Mouse (Mus musculus) retina, embryonic 14.5 days (tissue): ENCODE measurements at regions not wholly inside any gene's neighbourhood (a gene's known extent, or its start where the extent isn't known, plus 50 kb on each side); places are given as distances from the start of the nearest gene placed in this dataset.
A peak's percentile ranks its signal among the peaks of the same experiment; 100 is the strongest.
"Not testable (repeated sequence)": the region's sequence is repeated elsewhere in the genome, so short reads cannot be mapped to it uniquely, and the experiment has no call there.

Experiments
- DNase-seq: peaks from one replicate; pipeline ENCODE4 v3.0.0-alpha.2; 2015; ENCODE audit warnings: low spot score

DNA sequence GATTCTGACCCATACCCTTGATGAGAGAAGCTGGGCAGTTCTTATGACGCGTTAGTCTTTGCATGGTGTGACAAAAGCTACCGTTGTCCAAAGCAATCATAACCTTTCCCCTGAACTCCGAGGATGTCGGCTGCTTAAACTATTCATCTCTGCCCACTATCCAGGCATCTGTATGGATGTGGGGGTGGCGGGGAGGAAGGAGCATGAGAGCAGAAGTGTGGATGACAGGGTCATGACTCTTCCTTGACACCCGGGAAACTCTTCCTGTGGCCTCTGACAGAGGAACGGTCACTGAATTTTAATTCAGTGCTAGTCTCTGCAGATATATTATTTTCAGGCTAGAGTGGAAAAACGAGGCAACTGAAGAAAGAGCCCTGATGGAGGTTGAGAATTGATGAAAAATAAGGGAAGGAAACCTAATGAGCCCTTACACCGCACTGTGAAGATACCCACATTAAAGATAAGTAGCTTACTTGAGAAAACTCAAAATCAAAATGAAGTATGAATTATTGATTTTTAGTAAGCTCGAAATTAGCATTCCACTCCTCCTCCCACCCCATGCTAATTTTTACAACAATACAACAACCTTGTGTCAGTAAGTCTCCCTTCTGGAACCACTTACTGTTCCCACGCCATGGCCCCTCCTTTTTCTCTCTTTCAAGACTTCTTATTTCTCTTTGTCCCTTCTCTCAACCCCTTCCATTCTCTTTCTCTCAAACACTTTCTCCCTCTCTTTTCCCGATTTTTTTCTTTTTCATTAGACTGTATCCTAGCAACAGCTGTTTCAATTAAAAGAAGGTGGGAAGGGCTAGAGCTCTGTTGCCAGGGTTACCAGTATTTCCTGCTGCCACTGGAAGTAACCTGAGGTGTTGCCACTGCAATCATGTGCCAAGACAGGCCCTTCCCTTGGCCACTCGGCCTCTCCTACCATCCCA lies 206.0 kb upstream of the Gap43 start:
- no peak for DNase-seq

DNA sequence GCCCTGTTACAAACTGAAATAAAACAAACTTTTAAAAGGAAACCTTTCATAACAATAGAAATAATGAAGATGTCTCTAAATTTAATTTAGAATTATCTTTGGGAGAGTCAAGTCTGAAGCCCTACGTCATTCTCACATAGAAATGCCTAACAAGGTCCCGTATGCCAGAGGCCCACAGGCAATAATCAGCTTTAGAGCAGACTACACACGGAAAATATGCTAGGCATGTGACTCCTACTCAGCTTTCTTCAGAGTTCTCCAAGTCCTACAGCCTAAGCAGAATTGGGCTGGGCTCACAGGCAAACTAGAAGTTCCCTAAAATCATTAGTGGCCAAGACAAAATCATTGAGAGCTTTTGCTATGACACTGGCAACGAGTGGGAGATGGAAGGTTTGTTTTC lies 176.9 kb upstream of the Gap43 start:
- DNase-seq = no peak

DNA sequence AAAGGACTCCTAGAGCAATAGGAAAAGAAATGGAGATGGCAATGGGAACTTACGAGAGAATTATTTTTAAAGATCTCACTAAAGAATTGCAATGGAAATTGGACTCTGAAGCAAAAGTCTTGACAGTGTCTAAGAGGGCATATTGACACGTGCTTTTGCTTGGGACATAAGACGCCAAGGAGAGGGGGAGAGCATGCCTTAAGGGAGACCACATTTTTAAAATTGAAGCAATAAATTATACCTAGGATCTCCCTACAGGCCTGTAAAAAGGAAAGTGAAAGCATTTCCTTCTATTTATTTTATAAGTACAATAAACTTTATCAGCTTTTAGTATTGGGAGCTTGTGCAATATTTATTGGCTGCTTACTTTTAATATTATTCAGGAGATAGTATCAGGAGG lies 175.5 kb upstream of the Gap43 start:
- DNase-seq = no peak

DNA sequence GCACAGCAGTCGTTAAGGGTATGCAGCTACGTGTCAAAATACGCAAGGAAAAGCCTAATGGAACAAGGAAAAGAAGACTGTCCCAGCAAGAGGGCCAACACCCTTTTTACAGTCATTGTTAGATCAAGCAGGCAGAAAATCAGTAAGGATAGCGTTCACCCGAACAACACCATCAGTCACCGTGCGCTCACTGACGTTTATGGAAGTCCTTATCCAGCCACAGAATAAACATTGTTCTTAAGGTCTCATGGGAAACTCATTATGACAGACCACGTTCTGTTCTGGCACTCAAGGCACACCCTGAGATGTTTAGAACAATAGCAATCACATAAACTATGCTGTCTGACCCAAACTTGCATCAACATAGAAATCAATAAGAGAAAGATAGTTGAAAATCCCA lies 164.7 kb upstream of the Gap43 start:
- DNase-seq = no peak

GRCm38 (mm10) chr16:42501713-42502112 lies 161.3 kb upstream of the Gap43 start:
- DNase-seq = no peak

DNA sequence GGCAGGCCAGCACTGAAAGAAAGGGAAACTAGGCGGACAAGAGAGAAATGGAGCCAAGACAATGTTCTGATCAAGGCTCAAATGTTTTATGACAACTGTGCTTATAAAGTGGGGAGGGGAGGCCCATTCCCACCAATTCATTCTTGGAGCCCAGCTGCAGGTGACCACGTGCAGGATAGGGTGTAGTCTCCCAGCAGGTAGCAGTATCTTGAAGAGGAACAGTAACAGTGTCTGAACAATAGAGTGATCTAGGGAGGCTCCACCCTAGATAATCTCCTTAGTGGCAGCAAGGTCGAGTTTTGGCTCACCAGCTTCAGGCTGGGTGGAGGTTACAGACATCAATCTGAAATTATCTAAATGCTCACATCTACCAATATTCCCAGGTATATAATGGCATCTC lies 160.7 kb upstream of the Gap43 start:
- not testable (repeated sequence) for DNase-seq

DNA sequence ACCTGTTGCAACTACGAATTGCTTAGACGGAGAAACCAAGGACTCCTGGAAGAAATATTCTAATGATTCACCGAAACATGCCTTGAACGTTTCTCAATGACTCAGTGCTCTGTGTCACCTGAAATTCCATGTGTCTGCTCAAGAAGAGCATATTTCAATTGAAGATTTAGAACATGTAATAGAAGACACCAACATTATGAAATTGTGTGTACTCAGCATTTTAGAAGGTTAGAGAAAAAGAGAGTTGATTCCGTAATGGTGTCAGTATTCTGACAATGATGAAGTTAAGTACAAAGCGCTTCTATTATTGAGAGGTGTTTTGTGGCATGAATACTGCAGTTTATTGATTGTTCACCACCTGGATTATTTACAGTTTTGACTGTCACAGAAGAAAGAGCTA lies 159.1 kb upstream of the Gap43 start:
- DNase-seq = no peak

DNA sequence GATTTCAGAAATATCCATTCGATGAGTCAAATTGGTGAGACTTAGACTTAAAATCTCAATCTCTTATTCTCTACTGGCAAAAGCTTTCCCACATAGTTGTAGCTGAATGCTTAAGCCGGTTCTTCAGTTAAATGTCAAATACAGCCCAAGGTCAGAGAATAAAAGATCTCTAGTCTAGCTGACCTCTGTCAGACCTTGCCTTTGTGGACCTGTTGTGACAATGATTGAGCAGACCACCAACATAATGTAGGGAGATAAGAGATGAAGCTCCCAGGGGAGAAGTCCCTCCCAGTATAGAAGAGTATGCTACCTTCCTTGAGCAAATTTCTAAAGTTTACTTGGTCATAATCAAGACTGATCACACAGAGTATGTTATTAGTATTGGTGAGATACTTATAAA lies 157.9 kb upstream of the Gap43 start:
- DNase-seq = no peak

- no peak for DNase-seq
Measured at GRCm38 (mm10) chr16:42493596-42493995, 153.1 kb upstream of the Gap43 start.

DNA sequence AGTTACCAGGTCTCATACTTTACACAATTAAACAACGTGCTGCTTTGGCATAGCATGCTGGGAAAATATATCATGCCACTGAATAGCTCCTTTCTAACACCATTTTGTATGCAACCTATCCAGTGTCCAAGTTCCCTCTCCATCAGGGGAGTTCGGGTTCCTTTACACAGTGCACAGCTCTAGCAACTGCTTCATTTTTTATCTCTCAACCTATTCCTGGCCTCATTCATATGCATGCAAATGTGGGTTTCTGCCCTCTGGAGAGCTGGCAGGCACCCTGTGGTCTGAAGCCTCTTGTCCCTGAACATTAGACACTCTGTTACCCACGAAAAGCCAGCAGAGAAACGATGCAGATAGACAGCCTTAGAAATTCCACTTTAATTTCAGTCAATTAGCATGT lies 148.3 kb upstream of the Gap43 start:
- DNase-seq = no peak

- no peak for DNase-seq
Measured at GRCm38 (mm10) chr16:42479978-42480377, 139.5 kb upstream of the Gap43 start.

DNA sequence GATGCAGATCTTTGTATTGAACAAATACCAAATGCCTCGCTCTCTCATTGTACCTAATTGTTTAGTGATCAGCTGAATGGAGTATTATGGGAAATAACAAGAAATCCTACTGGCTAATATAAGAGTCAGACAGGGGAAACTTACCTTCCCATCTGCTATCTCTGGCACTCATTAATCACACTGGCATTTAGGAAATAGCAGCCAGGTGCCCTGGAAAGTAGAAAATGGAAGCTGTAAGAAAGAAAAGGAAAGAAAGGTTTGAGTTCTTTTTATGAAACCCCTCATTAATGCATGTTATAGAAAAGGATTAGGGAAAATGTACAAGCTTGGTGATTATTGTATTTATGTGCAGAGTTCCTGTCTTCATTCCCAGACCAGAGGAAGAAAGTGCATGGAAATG lies 126.5 kb upstream of the Gap43 start:
- DNase-seq = no peak

- DNase-seq = no peak
Measured at GRCm38 (mm10) chr16:42456335-42456984, 116.0 kb upstream of the Gap43 start.

DNA sequence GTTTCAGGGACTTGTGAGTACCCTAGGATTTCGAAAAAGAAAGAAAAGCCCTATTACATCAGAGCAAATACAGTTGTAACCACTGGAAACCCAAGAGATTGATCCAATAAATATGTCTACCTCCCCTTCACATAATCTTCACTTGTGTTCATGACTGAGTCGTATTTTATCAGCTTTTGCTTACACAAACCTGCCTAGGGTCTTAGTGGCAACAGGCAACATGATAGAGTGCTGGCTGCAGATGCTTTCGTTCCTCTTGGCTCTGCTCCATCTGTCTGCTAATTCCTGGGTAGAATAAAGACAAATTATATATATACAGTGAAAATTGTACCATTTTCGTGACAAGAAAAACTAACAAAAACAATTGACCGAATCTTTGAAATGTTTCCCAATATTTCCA lies 112.9 kb upstream of the Gap43 start:
- no peak for DNase-seq

DNA sequence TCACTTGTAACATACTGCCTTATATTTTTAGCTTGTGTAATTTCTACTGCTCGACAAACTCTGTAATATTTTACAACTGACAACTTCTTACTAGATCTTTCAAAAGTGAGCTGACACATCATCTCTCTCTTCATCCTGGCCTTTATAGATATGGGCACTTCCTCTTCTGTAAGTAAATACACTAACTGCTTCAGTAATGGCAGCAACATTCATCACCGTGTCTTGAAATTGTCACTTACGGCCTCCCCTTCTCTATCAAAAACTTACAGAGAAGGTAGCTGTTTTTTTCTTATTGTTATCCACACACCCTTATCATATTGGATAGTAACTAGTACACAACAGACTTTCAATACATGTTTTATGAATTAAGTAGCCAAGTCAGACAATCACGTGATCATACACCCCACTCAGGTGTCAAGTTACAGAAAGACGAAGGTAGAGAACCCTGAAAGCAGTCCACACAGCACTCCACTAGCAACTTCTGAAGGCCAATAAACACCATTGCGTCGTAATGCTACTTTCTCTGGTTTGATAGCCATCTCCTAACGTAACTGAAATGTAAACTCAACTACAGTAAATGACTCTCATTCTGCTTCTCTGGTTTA lies 109.5 kb upstream of the Gap43 start:
- no peak for DNase-seq

GRCm38 (mm10) chr16:42444863-42445423 lies 104.5 kb upstream of the Gap43 start:
- peak; percentile 17 for DNase-seq

- DNase-seq = peak; percentile 50
Measured at GRCm38 (mm10) chr16:42444408-42444862, 104.0 kb upstream of the Gap43 start.

GRCm38 (mm10) chr16:42440822-42441221 lies 100.4 kb upstream of the Gap43 start:
- DNase-seq = peak; percentile 73

- no peak for DNase-seq
Measured at GRCm38 (mm10) chr16:42431529-42431928, 91.1 kb upstream of the Gap43 start.

- DNase-seq = no peak
Measured at GRCm38 (mm10) chr16:42416673-42417072, 76.2 kb upstream of the Gap43 start.

DNA sequence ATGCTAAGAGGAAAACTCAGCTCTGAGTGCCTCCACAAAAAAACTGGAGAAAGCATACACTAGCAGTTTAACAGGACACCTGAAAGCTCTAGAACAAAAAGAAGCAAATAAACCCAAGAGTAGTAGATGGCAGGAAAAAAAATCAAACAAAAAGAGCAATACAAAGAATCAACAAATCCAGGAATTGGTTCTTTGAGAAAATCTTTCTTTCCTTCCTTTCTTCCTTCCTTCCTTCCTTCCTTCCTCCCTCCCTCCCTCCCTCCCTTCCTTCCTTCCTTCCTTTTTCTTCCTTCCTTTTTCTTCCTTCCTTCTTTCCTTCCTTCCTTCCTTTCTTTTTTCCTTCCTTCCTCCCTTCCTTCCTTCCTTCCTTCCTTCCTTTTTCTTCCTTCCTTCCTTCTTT lies 71.6 kb upstream of the Gap43 start:
- not testable (repeated sequence) for DNase-seq

DNA sequence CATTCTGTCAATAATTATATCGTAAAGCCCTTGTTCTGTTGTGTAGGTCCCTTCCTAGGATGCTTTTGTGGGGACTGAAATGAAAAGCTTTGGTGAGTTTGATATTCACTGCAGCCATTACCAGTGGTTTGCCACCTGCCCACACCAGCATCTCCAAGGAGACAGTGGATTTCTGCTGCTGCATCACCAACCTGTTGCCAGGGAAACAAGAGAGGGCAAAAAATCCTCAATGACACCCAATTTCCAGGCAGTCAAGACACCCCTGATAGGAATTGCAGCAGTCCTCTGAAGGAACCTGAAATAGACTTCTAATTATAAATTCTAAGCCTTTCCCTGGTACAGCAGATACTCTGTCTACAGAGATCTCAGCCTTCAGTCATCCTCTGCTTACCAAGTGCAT lies 56.1 kb upstream of the Gap43 start:
- no peak for DNase-seq
